Mouse (Mus musculus) embryonic stem cell, embryonic (primary cell): Measurements from ENCODE around the gene Gm43191.

Experiments
- CTCF ChIA-PET, 4 experiments: fragments of 300-600 bp in 2 of 4; fragments of 350-600 bp in 2 of 4; sonication (Branson Sonifier 250); formaldehyde crosslinking; loops; one replicate each; lab custom pipeline; 2022; ENCODE audit warnings: inconsistent platforms in 2 of 4; lab: Charles Lee
- POLR2A ChIA-PET, 4 experiments: fragments of 300-600 bp in 2 of 4; fragments of 350-600 bp in 2 of 4; sonication (Branson Sonifier 250); formaldehyde crosslinking; loops; one replicate each; lab custom pipeline; 2022; ENCODE audit warnings: antibody characterized with exemption in 4 of 4, inconsistent platforms in 1 of 4; lab: Charles Lee

Gm43191 gene

GRCm38 (mm10) chr3:116646387-116646786, 34.7 kb downstream of the Gm43191 start:
- POLR2A ChIA-PET: interaction anchor here in 2 of 4 experiments (0.6 to 13.2 kb wide), 4 partner anchors 8 to 32 kb away, joined by 3 to 193 read pairs (median 3); no protein-coding TSS in a partner anchor
- CTCF ChIA-PET: no interaction called here

DNA sequence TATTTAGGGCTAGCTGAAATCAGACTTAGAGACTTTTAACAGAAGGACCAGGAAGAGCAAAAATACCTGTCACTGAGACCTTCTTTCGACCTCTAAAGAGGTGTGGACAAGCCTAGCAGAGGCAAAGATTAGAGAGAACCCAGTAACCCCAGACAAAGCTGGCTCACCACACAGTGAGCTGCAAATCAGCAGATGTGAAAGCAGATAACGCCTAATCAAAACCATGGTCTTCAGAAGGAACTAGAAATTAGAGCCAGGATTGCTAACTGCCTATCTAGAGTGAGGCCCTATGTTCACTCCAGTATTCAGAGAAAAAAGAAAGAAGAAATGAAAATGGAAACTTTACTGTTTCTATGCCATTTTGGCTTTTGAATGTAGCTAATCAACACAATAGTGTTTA, 38.7 kb downstream of the Gm43191 start:
- ChIA-PET POLR2A (interaction anchor here in 3 of 4 experiments (0.6 to 13.2 kb wide), 9 partner anchors 9 to 247 kb away, joined by 3 to 193 read pairs (median 7); partner anchors contain the start of gene Sass6 (in 2 of the 3)), CTCF (interaction anchor here in 1 of 4 experiments (0.6 kb wide), 1 partner anchor 47 kb away, joined by 4 read pairs; no protein-coding TSS in a partner anchor)

- ChIA-PET POLR2A (interaction anchor here in 1 of 4 experiments (0.6 to 13.2 kb wide), 8 partner anchors 8 to 128 kb away, joined by 3 to 193 read pairs (median 5); partner anchors contain the start of gene Dbt), CTCF (interaction anchor here in 1 of 4 experiments (0.6 kb wide), 1 partner anchor 705 kb away, joined by 3 read pairs; no protein-coding TSS in a partner anchor)
Observed at GRCm38 (mm10) chr3:116641811-116642371, 39.2 kb downstream of the Gm43191 start.

GRCm38 (mm10) chr3:116640024-116640423, 41.0 kb downstream of the Gm43191 start:
- POLR2A ChIA-PET: interaction anchor here (0.5 to 13.2 kb wide), 17 partner anchors 8 to 240 kb away, joined by 3 to 193 read pairs (median 4); partner anchors contain the start of genes Dbt (in 1 of the 4), Mfsd14a (in 1 of the 4) and Sass6 (in 1 of the 4)

GRCm38 (mm10) chr3:116638572-116638971, 42.5 kb downstream of the Gm43191 start:
- POLR2A ChIA-PET: interaction anchor here in 2 of 4 experiments (0.8 to 13.2 kb wide), 7 partner anchors 8 to 113 kb away, joined by 3 to 193 read pairs (median 5); no protein-coding TSS in a partner anchor
- CTCF ChIA-PET: interaction anchor here in 1 of 4 experiments (0.6 kb wide), 1 partner anchor 124 kb away, joined by 5 read pairs; no protein-coding TSS in a partner anchor

More at GRCm38 (mm10) chr3:116640024-116640423, 41.0 kb downstream of the Gm43191 start:
- CTCF ChIA-PET: interaction anchor here in 1 of 4 experiments (0.8 kb wide), 1 partner anchor 10 kb away, joined by 3 read pairs; no protein-coding TSS in a partner anchor

DNA sequence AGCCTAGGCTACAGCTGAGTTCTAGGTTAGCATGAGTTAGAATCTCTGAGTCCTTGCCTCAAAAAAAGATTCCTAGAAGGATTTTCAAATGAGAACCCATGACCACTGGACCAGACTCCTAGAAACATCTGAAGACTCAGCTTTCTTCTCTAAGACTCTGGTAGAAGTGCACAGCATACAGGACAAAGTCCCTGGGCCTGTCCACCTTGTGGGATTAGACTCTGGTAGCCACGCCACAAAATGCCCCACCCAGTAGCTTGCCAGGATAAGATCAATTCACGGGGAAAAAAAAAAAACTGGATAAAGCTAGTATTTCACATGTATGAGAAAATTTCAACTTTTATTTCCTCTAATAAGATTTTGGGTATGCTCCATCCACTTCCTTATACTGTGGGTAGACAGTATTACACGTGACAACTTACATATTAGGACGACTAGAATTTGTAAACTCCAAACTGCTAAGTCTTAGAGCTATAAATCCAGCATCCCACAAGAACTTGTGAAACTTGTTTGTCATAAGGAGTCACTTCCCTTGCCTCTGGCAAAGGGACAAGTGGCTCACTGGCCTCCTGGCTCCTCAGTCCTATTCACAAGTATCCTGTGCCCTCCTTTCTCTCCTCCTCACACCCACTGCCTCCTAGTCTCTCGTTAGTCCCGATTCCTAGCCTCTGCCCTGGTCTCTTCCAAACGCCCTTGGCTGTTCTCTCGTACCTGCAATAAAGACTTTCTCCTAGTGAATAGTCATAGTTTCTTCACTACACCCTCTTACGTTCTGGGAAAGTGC, 43.2 kb downstream of the Gm43191 start:
- ChIA-PET POLR2A (interaction anchor here in 3 of 4 experiments (0.6 to 13.2 kb wide), 12 partner anchors 8 to 203 kb away, joined by 3 to 193 read pairs (median 3); no protein-coding TSS in a partner anchor), CTCF (interaction anchor here in 1 of 4 experiments (0.7 to 0.9 kb wide), 2 partner anchors 61 to 306 kb away, joined by 3 to 4 read pairs; no protein-coding TSS in a partner anchor)

DNA sequence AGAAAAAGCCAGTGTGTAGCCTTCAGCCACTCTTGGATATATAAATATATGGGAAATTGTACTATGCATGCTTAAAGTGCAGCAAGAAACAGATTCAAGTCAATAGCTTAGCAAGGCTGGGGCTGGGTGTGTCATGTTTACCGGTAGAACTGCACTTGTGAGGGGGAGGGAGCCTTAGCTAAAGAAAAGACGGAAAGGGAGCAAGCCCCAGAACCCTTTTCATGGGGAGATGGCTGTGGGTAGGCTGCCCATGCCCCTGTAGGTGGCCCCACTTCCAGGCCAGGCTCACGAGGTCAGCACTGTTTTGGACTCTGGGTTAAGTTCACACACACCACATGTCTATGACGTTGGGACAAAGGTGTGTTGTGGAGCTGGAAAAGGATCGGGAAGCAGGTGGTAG, 45.3 kb downstream of the Gm43191 start:
- CTCF ChIA-PET: interaction anchor here in 1 of 4 experiments (0.6 to 1.3 kb wide), 3 partner anchors 113 to 302 kb away, joined by 3 to 5 read pairs (median 4); no protein-coding TSS in a partner anchor
- POLR2A ChIA-PET: interaction anchor here in 3 of 4 experiments (0.6 to 13.2 kb wide), 23 partner anchors 9 to 213 kb away, joined by 3 to 193 read pairs (median 5); partner anchors contain the start of genes Mfsd14a (in 2 of the 3), Dbt (in 1 of the 3), Lrrc39 (in 1 of the 3) and Sass6 (in 1 of the 3)

DNA sequence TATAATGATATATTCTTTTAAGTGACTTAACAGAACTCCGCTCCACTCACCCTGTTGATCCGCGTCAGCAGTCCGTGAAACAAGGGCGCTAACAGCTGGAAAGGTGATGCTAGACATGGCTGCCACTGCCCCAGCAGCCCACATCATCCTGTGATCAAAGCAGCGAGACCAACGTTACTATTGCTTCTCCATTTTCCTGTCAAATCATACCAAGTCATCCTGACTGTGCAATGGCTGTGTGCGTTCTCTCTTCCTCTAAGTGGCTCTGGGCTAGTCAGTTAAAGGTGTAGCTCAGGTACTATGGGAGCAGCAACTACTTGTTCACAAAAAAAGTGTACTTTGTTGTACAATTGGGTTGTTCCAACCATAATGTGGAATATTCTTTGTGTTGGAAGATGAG, 46.2 kb downstream of the Gm43191 start:
- POLR2A ChIA-PET: interaction anchor here in 3 of 4 experiments (0.6 to 13.2 kb wide), 13 partner anchors 11 to 122 kb away, joined by 3 to 193 read pairs (median 5); partner anchors contain the start of genes Mfsd14a (in 2 of the 3) and Dbt (in 1 of the 3)
- CTCF ChIA-PET: interaction anchor here in 1 of 4 experiments (0.6 to 1.3 kb wide), 3 partner anchors 114 to 294 kb away, joined by 3 to 5 read pairs (median 4); no protein-coding TSS in a partner anchor

DNA sequence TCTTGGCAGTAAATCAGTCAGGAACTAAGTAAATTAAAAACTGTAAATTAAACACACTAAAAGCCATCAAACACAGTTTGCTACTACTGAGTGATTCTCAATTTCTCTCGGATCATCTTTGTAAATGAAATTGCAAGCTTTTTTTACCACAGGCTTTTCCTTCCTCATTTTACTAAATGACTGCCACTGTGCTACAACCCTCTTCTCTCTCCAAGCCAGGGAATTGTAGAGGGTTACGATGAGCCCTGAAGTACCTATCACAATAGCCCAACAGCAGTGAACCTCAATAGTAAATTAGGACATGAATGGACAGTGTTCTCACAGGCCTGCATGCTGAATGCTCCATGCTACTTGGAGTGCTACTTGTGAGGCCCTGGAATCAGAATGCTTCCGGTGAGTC, 47.0 kb downstream of the Gm43191 start:
- ChIA-PET POLR2A (interaction anchor here in 3 of 4 experiments (0.6 to 13.2 kb wide), 7 partner anchors 8 to 30 kb away, joined by 3 to 193 read pairs (median 7); no protein-coding TSS in a partner anchor), CTCF (no interaction called here)

- ChIA-PET POLR2A (interaction anchor here in 1 of 4 experiments (0.6 to 13.2 kb wide), 8 partner anchors 9 to 462 kb away, joined by 3 to 193 read pairs (median 5); no protein-coding TSS in a partner anchor), CTCF (interaction anchor here in 3 of 4 experiments (0.6 to 1.2 kb wide), 4 partner anchors 10 to 610 kb away, joined by 3 to 4 read pairs (median 3); no protein-coding TSS in a partner anchor)
Observed at GRCm38 (mm10) chr3:116632971-116633370, 48.1 kb downstream of the Gm43191 start.

GRCm38 (mm10) chr3:116631459-116631858, 49.6 kb downstream of the Gm43191 start:
- CTCF ChIA-PET: interaction anchor here in 1 of 4 experiments (0.6 to 1.2 kb wide), 2 partner anchors 9 to 438 kb away, joined by 3 read pairs; no protein-coding TSS in a partner anchor

GRCm38 (mm10) chr3:116622641-116623040, 58.4 kb downstream of the Gm43191 start:
- ChIA-PET CTCF (interaction anchor here in 2 of 4 experiments (0.7 to 1.5 kb wide), 5 partner anchors 10 to 291 kb away, joined by 3 read pairs; no protein-coding TSS in a partner anchor), POLR2A (interaction anchor here in 3 of 4 experiments (0.6 to 5.7 kb wide), 33 partner anchors 9 to 878 kb away, joined by 3 to 36 read pairs (median 4); partner anchors contain the start of genes Sass6 (in 2 of the 3), Cdc14a (in 1 of the 3), Dbt (in 1 of the 3) and Mfsd14a (in 1 of the 3))

More at GRCm38 (mm10) chr3:116631459-116631858, 49.6 kb downstream of the Gm43191 start:
- POLR2A ChIA-PET: interaction anchor here in 2 of 4 experiments (0.6 to 3.3 kb wide), 9 partner anchors 10 to 92 kb away, joined by 3 to 31 read pairs (median 5); partner anchors contain the start of genes Mfsd14a (in 1 of the 2) and Trmt13 (in 1 of the 2)

DNA sequence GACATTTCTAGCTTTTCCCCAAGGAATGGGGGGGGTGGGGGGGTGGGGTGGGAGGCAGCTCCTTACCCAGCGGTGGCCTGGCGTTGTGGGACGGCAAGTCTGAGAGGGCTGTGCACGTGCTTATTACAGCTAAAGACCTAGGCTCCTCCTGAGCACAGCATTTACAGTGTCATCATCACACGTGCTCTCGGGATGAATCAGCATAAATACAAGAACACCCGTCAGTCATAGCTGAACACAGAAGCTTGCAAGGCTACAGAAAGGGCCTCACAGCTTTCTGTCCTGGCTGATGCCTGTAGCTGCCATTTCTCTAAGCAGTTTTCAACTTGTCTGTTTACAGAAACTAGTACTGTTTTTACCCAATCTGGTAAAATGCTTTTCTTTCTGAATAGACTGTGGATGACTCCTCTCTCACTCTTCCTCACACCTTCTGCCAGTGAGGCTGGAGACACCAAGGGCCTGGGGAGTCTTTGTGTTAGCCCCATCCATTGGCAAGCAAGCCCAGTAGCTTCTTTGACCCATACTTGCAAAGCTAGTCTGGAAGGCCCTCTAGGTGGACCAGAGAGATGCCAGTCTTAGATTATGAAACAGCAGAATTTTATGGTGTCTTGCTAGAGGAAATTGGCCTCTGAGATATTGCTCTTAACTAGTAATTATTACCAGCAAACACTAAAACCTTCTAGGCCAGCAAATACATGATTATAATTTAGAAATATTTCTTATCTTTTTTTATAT, 60.3 kb downstream of the Gm43191 start:
- POLR2A ChIA-PET: interaction anchor here in 3 of 4 experiments (0.5 to 5.7 kb wide), 30 partner anchors 10 to 614 kb away, joined by 3 to 36 read pairs (median 4); partner anchors contain the start of genes Dbt (in 2 of the 3), Sass6 (in 2 of the 3), Extl2 (in 1 of the 3) and Slc30a7 (in 1 of the 3)
- CTCF ChIA-PET: interaction anchor here in 1 of 4 experiments (0.6 kb wide), 1 partner anchor 26 kb away, joined by 6 read pairs; the partner anchor contains the start of gene Sass6

DNA sequence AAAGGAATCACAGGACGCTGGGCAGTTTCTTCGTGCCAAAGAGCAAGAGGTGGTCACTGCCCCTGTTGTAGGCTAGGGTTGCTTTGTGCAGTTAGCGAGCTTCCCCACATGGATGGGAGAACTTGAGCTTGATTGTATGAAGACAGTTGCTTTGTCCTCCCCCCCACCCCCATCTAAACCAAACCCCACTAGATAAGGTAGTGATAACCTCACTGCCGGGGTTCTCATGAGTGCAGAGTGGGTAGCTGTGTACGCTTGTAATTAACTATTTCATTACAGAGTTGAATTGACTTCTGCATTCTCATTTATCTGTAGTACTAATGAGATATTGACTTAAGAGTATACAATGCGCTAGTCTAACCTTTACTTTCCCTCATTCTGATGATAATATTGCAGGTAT, 62.2 kb downstream of the Gm43191 start:
- ChIA-PET POLR2A (interaction anchor here in 2 of 4 experiments (1.0 to 5.7 kb wide), 9 partner anchors 12 to 40 kb away, joined by 3 to 36 read pairs (median 6); partner anchors contain the start of gene Sass6 (in 2 of the 2)), CTCF (interaction anchor here in 1 of 4 experiments (0.6 to 0.7 kb wide), 2 partner anchors 117 to 243 kb away, joined by 5 to 15 read pairs; no protein-coding TSS in a partner anchor)

DNA sequence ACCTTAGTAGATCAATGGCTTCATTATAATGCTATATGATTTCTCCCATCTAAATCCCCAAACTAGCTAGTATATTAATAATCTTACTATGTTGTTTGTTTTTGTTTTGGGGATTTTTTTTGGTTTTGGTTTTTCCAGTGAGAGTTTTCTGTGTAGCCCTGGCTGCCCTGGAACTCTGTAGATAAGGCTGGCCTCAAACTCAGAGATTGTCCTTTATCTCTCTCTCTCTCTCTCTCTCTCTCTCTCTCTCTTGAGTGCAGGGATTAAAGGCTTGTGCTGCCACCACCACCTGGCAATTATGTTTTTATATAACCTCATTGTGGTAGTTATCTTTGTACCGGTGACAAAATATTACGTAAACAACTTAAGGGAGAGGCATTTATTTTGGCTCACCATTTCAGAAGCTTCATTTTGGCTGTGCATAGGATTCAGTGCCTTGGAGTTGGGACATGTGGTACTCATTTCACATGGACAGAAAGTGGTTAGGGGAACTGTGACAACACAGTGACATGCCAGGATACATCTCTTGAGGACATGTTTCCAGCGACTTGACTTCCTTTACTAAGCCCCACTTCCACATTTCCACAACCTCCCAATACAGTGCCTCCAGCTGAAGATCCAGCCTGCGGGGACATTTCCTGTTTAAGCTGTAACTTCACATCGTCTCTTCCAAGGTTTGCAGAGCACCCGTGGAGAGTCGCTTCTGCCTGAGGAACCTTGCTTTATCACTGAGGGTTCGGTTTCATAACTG, 65.6 kb downstream of the Gm43191 start:
- ChIA-PET POLR2A (interaction anchor here in 3 of 4 experiments (0.6 to 2.2 kb wide), 10 partner anchors 10 to 252 kb away, joined by 3 to 8 read pairs (median 4); partner anchors contain the start of genes Dbt (in 1 of the 3) and Sass6 (in 1 of the 3)), CTCF (no interaction called here)
